Mouse (Mus musculus): ENCODE measurements at regions not wholly inside any gene's neighbourhood (a gene's known extent, or its start where the extent isn't known, plus 50 kb on each side); places are given as distances from the start of the nearest gene placed in this dataset.

- no peak for DNase-seq (ENCODE audit: low read depth)
Measured at GRCm38 (mm10) chr15:43784171-43784570, 3650.0 kb downstream of the 9330182O14Rik start.

- DNase-seq (ENCODE audit: low read depth): no peak
Measured at GRCm38 (mm10) chr15:43803342-43803741, 3669.2 kb downstream of the 9330182O14Rik start.
